Mouse (Mus musculus) frontal cortex, adult (tissue): ENCODE results near the gene Shq1.

Source experiments
- ATAC-seq: cut with Nextera tagmentation; 2 replicates; pipeline ENCODE4 v1.9.2; 2017; ENCODE audit warnings: mild to moderate bottlenecking, moderate library complexity, mixed read lengths; ENCODE audit not compliant: low TSS enrichment

Gene Shq1

DNA sequence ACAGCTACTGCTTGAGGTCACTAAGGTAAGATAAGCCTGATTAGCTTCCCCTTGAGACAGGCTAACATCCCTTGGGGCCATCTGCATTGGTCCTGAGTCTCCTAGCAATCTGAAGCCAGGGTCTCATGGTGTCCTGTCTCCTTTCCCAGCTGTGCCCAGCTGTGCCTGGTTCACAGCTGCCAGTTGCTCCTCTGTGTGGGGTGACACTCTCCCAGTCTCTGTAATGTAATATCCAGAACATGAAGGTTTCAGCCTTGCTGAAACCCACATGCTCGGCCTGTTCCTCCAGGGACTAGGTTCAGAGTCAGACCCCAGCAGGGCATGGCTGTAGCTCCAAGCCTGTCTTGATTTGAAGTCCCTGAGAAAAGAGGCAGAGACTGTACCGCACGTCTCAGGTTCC, 141.3 kb downstream of the Shq1 start:
- ATAC-seq = no peak

DNA sequence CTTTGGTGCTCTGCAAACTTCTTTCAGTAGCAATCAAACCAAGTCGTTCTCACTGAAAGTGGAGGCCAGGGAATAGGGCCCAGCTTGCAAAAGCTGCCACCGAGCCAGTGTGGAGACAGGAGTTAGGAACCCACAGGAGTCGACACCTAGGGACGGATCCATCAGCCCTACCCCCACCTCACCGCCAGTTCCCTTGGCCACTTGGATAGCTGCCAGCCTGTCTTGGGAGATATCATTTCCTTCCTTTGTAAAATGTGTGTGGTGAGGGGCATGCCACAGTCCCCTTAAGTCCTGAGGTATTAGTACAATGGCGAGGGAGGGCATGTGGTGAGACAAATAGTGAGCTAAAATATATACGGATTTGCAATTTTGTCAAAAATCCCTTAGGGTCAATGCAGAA, 142.4 kb downstream of the Shq1 start:
- no peak for ATAC-seq

DNA sequence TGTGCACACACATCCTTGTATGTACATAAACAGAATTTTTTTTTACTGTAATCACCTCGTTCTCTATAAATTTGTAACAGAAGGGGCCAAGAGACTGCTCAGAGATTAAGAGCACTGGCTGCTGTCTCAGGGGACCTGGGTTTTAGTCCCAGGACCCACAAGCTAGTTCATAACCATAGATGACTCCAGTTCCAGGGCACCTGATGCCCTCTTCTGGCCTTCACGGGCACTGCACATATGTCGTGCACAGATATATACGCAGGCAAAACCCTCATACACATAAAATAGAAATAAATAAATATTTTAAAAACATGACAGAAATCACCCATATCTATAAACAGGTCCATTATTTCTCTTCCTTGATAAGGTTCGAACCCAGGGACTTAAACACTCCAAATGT, 143.0 kb downstream of the Shq1 start:
- no peak for ATAC-seq

DNA sequence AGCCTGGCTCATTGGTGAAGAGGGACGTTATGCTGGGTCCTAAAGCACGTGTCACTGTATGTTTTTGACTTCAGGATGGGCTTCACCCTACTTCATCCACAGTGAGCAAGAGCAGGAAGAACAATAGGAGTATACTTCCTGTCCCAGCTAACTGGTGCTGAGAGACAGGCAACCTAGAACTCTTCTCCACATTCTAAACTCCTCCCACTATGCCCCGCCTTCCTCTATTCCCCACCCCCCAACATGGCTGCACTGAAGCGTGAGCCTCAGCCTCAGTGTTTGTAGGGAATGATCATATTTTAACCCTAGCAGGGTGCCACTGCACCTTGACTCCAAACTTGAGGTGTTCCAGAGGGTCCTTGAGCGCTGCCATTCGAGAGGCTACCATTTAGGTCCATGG, 143.8 kb downstream of the Shq1 start:
- ATAC-seq = no peak

DNA sequence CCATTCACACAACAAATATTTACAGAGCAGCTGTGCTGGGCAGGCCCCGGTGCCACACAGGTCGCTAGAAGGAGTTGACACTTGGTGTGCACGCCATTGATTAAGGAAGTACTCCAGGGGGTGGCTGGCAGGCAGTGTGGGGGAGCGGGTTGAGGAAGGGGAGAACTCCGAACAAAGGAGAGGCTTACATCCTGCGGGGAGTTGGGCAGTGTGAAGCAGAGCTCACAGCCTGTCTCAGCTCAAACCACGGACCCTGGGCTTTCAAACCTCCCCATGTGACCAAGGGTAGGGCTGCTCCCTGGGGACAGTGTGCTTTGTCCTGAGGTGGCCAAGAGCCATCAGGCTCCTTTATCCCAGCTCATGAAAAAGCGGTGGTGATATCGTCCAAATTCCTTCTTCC, 144.9 kb downstream of the Shq1 start:
- ATAC-seq = no peak

GRCm38 (mm10) chr6:100525496-100525895, 145.5 kb downstream of the Shq1 start:
- ATAC-seq = no peak

- ATAC-seq = no peak
These were observed 148.5 kb downstream of the Shq1 start for GRCm38 (mm10) chr6:100522495-100522894.

DNA sequence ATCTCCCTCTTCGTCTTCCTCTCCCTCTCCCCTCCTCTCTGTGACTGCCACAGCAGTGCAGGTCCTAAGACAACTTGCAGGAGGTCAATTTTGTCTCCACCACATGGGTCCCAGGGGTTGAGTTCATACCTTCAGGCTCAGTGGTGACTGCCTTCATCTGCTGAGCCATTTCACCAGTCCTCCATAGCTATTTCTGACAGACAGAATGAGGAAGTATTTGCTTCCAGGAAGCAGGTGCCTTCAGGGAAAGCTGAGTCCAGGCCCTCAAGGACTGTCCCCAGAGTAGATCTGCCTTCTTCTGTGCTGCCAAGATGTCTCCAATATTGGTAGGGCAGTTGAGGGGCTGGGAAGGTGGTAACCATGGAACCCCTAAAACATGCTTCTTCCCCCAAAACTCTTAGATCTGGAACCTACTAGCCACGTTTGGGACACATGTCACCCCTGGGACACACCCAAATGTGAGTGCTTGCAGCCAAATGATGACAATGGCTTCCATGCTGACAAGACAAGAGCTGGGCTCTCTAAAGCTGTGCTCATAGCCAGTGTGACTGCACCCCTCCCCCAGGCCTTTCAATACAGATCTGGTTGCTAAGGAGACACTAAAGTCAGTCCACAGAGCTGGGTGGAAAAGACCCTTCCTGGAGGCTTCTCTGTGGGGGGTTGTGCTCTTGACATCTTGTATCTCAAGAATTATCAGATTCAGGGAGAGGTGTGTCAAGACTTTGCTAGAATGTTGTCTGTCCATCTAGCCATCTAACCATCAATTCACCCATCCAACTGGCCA, 149.2 kb downstream of the Shq1 start:
- no peak for ATAC-seq

DNA sequence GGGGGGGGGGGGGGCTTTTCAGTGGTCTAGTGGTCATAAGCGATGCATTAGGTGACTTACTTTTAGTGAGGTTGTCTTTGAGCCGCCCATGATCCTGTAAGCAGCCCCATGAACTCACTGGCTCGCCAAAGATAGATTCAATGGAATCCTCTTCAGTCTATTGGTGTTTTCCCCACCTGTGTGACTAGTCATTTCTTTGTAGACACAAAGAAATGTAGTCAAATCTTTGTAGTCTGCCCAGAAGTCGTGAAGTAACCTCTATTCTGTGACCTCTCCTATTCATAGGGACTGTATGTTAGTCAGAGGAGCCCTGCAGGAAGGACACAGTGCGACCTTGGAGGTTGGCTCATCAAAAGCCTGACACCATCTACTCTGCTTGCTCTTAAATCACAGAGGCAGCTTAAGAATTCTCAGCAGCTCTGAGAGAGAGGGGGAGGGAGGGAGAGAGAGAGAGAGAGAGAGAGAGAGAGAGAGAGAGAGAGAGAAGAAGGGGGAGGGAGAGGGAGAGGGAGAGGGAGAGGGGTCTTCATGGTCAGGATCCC, 150.3 kb downstream of the Shq1 start:
- no peak for ATAC-seq

DNA sequence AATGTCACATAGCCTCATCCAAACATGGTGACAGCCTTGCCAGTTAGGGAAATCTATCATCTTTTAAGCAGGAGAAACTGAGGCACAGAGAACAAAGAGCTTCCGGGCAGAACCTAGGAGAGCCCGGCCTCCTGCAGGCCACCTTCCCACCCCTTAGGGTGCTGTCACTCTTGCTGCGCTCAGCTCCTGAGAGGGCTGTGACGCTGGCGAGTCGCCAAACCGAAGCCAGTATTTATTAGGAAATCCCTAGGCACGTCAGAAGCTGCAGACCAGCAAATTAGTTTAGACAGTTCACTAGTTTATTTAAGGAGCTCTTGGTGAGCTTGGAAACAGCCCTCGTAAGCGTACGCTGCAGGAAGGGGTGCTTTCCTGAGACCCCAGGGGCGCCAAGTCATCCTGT, 151.1 kb downstream of the Shq1 start:
- no peak for ATAC-seq
